Mouse (Mus musculus): Measurements from ENCODE around the gene Apol8.
"Not testable (repeated sequence)": the region's sequence is repeated elsewhere in the genome, so short reads cannot be mapped to it uniquely, and the experiment has no call there.

Gene Apol8

GRCm38 (mm10) chr15:77750461-77750860, 6.3 kb downstream of the Apol8 start:
- no peak for DNase-seq (ENCODE audit: low spot score)

- DNase-seq (ENCODE audit: low spot score): no peak
Measured at GRCm38 (mm10) chr15:77749717-77750116, 7.1 kb downstream of the Apol8 start.

GRCm38 (mm10) chr15:77748414-77748813, 8.4 kb downstream of the Apol8 start:
- DNase-seq (ENCODE audit: low spot score): no peak

GRCm38 (mm10) chr15:77746326-77746725, 10.5 kb downstream of the Apol8 start:
- DNase-seq (ENCODE audit: low spot score): no peak

- no peak for DNase-seq (ENCODE audit: low spot score)
Measured at GRCm38 (mm10) chr15:77745081-77745480, 11.7 kb downstream of the Apol8 start.

GRCm38 (mm10) chr15:77744632-77745031, 12.2 kb downstream of the Apol8 start:
- DNase-seq (ENCODE audit: low spot score): no peak

GRCm38 (mm10) chr15:77741556-77741955, 15.2 kb downstream of the Apol8 start:
- DNase-seq (ENCODE audit: low spot score): not testable (repeated sequence)

GRCm38 (mm10) chr15:77740511-77741297, 16.1 kb downstream of the Apol8 start:
- no peak for DNase-seq (ENCODE audit: low spot score)

GRCm38 (mm10) chr15:77733903-77734302, 22.9 kb downstream of the Apol8 start:
- not testable (repeated sequence) for DNase-seq (ENCODE audit: low spot score)

- not testable (repeated sequence) for DNase-seq (ENCODE audit: low spot score)
Measured at GRCm38 (mm10) chr15:77733380-77733779, 23.4 kb downstream of the Apol8 start.

- DNase-seq (ENCODE audit: low spot score): not testable (repeated sequence)
Measured at GRCm38 (mm10) chr15:77732851-77733250, 24.0 kb downstream of the Apol8 start.

GRCm38 (mm10) chr15:77731605-77732004, 25.2 kb downstream of the Apol8 start:
- DNase-seq (ENCODE audit: low spot score): no peak

- not testable (repeated sequence) for DNase-seq (ENCODE audit: low spot score)
Measured at GRCm38 (mm10) chr15:77728739-77729138, 28.1 kb downstream of the Apol8 start, which contains the start of gene Apol9b. Gene Apol9b (plus strand): TSS chr15:77729039.

GRCm38 (mm10) chr15:77727745-77728144, 29.1 kb downstream of the Apol8 start:
- not testable (repeated sequence) for DNase-seq (ENCODE audit: low spot score)

GRCm38 (mm10) chr15:77727139-77727538, 29.7 kb downstream of the Apol8 start:
- DNase-seq (ENCODE audit: low spot score): not testable (repeated sequence)

GRCm38 (mm10) chr15:77725393-77726020, 31.3 kb downstream of the Apol8 start:
- DNase-seq (ENCODE audit: low spot score): not testable (repeated sequence)

- DNase-seq (ENCODE audit: low spot score): not testable (repeated sequence)
Measured at GRCm38 (mm10) chr15:77724208-77724911, 32.4 kb downstream of the Apol8 start.

- DNase-seq (ENCODE audit: low spot score): not testable (repeated sequence)
Measured at GRCm38 (mm10) chr15:77721509-77721908, 35.3 kb downstream of the Apol8 start.

- DNase-seq (ENCODE audit: low spot score): not testable (repeated sequence)
Measured at GRCm38 (mm10) chr15:77718240-77718639, 38.6 kb downstream of the Apol8 start.

- not testable (repeated sequence) for DNase-seq (ENCODE audit: low spot score)
Measured at GRCm38 (mm10) chr15:77708936-77709335, 47.9 kb downstream of the Apol8 start.

GRCm38 (mm10) chr15:77705306-77705705, 51.5 kb downstream of the Apol8 start:
- not testable (repeated sequence) for DNase-seq (ENCODE audit: low spot score)

GRCm38 (mm10) chr15:77698656-77699055, 58.1 kb downstream of the Apol8 start, which contains the start of gene Apol7e:
Gene Apol7e (plus strand): TSS chr15:77698857.
- not testable (repeated sequence) for DNase-seq (ENCODE audit: low spot score)
